Mouse (Mus musculus) olfactory bulb, adult 2 months (tissue): ENCODE data around the gene Ergic1.

Source experiments
- CTCF ChIP-seq: fragments of 200-500 bp; IDR thresholded peaks from 2 replicates; pipeline ENCODE4 v1.5.1; 2012; ENCODE audit warnings: low read depth, mild to moderate bottlenecking, low read length, moderate library complexity; ENCODE audit not compliant: insufficient read depth
- POLR2A ChIP-seq: fragments of 200-500 bp; IDR thresholded peaks from 2 replicates; pipeline ENCODE4 v1.6.1; 2012; ENCODE audit warnings: mild to moderate bottlenecking, low read depth, low read length, moderate library complexity; ENCODE audit not compliant: insufficient read depth

- no peak for TF ChIP-seq CTCF
- TF ChIP-seq POLR2A: no peak
Observed at GRCm38 (mm10) chr17:26691110-26691509, 129.8 kb downstream of the Ergic1 start.
